Mouse (Mus musculus) spleen, adult 18-20 months (tissue): ENCODE measurements at regions not wholly inside any gene's neighbourhood (a gene's known extent, or its start where the extent isn't known, plus 50 kb on each side); places are given as distances from the start of the nearest gene placed in this dataset.

ENCODE experiments used
- DNase-seq, 2 experiments: peaks; one replicate each; pipeline ENCODE4 v3.0.0; 2022; ENCODE audit warnings: mixed read lengths in 2 of 2

GRCm38 (mm10) chr9:79455226-79455625, 263.4 kb downstream of the Col12a1 start:
- no peak for DNase-seq

GRCm38 (mm10) chr9:79479118-79479517, 239.5 kb downstream of the Col12a1 start:
- no peak for DNase-seq

- DNase-seq: no peak
Measured at GRCm38 (mm10) chr9:79500253-79500652, 218.4 kb downstream of the Col12a1 start.

- DNase-seq: no peak
Measured at GRCm38 (mm10) chr9:79502034-79502433, 216.6 kb downstream of the Col12a1 start.

GRCm38 (mm10) chr9:79516384-79516783, 202.2 kb downstream of the Col12a1 start:
- DNase-seq: no peak

- DNase-seq: no peak
Measured at GRCm38 (mm10) chr9:79517461-79517860, 201.2 kb downstream of the Col12a1 start.

GRCm38 (mm10) chr9:79518640-79519039, 200.0 kb downstream of the Col12a1 start:
- no peak for DNase-seq

GRCm38 (mm10) chr9:79520498-79520897, 198.1 kb downstream of the Col12a1 start:
- no peak for DNase-seq

- DNase-seq: no peak
Measured at GRCm38 (mm10) chr9:79523054-79523453, 195.6 kb downstream of the Col12a1 start.

- no peak for DNase-seq
Measured at GRCm38 (mm10) chr9:79525000-79525399, 193.6 kb downstream of the Col12a1 start.

- DNase-seq: no peak
Measured at GRCm38 (mm10) chr9:79526390-79526789, 192.2 kb downstream of the Col12a1 start.

- DNase-seq: no peak
Measured at GRCm38 (mm10) chr9:79527331-79527730, 191.3 kb downstream of the Col12a1 start.
